Mouse (Mus musculus) midbrain, embryonic 12.5 days (tissue): Measurements from ENCODE around the gene Itga4. TPM values are rescaled to one million over a fixed set of nuclear protein-coding genes. Genes with fewer than 3 reads are reported as not detected.

ENCODE experiments used
- ATAC-seq: fragments of 200-750 bp; cut with Nextera tagmentation; 2 replicates; pipeline ENCODE4 v1.8.0; 2017; ENCODE audit warnings: low read depth, moderate TSS enrichment, moderate library complexity; ENCODE audit not compliant: low FRiP score
- H3K27ac ChIP-seq: fragments of 300-500 bp; sonication (generic); replicated peaks from 2 replicates; pipeline ENCODE4 v1.5.1; 2016; ENCODE audit warnings: mild to moderate bottlenecking
- H3K27me3 ChIP-seq: fragments of 300-500 bp; sonication (generic); 2 replicates; pipeline ENCODE4 v1.6.1; 2016; ENCODE audit warnings: mild to moderate bottlenecking
- H3K36me3 ChIP-seq: fragments of 300-500 bp; sonication (generic); 2 replicates; pipeline ENCODE4 v1.6.1; 2016
- H3K4me1 ChIP-seq: fragments of 300-500 bp; sonication (generic); 2 replicates; pipeline ENCODE4 v1.6.1; 2016
- H3K4me2 ChIP-seq: fragments of 300-500 bp; sonication (generic); replicated peaks from 2 replicates; pipeline ENCODE4 v1.6.1; 2016; ENCODE audit warnings: mild to moderate bottlenecking, moderate library complexity
- H3K4me3 ChIP-seq: fragments of 300-500 bp; sonication (generic); 2 replicates; pipeline ENCODE4 v1.5.1; 2016; ENCODE audit warnings: mild to moderate bottlenecking
- H3K9ac ChIP-seq: fragments of 300-500 bp; sonication (generic); replicated peaks from 2 replicates; pipeline ENCODE4 v1.6.1; 2016; ENCODE audit warnings: mild to moderate bottlenecking, moderate library complexity
- H3K9me3 ChIP-seq: fragments of 300-500 bp; sonication (generic); 2 replicates; pipeline ENCODE4 v1.6.1; 2016; ENCODE audit warnings: mild to moderate bottlenecking
- WGBS: fragments of 180-500 bp; shearing (Covaris S2); methylation state at CpG from one replicate; pipeline ENCODE4 v1.1.7; 2016; 5-methylcytosine and 5-hydroxymethylcytosine counted together
- polyA plus RNA-seq: library from polyadenylated mRNA; unstranded; fragments of >200 nt; fragmentation: Nextera tagmentation; extraction: Ambion mirVana; gene quantifications from 2 replicates; pipeline ENCODE4 v1.2.1, GENCODE M21; 2016

Itga4 gene
- polyA plus RNA-seq, 1 experiment from 2014 or later = 6.5 TPM

- no peak overlapping the region for H3K27ac ChIP-seq
- H3K4me3 ChIP-seq = no peak overlapping the region
- no peaks in the 10 kb centered on the region for H3K36me3 ChIP-seq
- no peak overlapping the region for H3K4me2 ChIP-seq
- H3K9ac ChIP-seq = no peak overlapping the region
- 92% methylated on average over 9 of the region's 9 CpGs for WGBS
- no peaks in the 10 kb centered on the region for H3K27me3 ChIP-seq
- no peaks in the 10 kb centered on the region for H3K9me3 ChIP-seq
- no peaks in the 10 kb centered on the region for H3K4me1 ChIP-seq
- no peak for ATAC-seq
Observed at GRCm38 (mm10) chr2:79316182-79316880, 61.1 kb downstream of the Itga4 start.

DNA sequence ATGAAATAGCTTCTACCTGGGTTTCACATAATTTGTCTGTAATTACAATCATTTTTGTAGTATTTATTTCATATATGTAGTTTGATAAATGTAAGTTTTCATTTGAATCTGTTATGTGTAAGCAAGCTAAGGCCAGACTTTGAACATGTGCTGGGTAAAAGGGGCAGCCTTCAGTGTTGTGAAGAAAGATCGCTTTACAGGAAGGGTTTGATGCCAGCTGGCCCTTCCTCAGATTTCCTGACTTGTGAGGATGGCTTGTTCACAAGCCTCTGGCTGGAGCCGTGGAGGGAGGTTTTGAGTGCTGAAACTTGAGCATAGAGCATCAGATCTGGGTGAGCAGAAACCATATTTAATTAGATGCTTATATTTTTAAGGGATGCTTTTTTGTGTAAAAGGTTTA lies 72.9 kb downstream of the Itga4 start:
- H3K9me3 ChIP-seq = no peaks in the 10 kb centered on the region
- no peaks in the 10 kb centered on the region for H3K4me1 ChIP-seq
- no peaks in the 10 kb centered on the region for H3K36me3 ChIP-seq
- no peak overlapping the region for H3K4me3 ChIP-seq
- H3K9ac ChIP-seq = no peak overlapping the region
- WGBS = 84% methylated on average over 2 of the region's 2 CpGs
- H3K27ac ChIP-seq = no peak overlapping the region
- H3K4me2 ChIP-seq = no peak overlapping the region
- no peaks in the 10 kb centered on the region for H3K27me3 ChIP-seq
- ATAC-seq = no peak

DNA sequence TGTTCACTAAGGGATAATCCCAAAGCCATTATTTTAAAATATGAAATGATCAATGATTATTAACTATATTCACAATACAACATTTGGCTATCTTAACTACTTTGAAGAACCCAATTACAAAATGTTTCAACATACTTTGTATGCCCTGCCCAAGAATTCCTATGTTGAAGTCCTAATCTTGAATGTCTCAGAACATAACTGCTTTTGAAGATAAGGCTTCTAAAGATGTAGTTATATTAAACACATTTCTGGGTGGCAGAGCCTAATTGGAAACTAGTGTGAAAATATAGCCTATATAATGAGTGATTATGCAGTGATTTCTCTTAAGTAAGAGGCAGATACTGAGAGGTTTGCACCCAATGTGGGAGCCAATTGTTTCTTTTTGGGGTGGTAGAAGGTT lies 79.4 kb downstream of the Itga4 start:
- Histone ChIP-seq H3K9ac (no peak overlapping the region), H3K4me2 (no peak overlapping the region), H3K4me3 (no peak overlapping the region), H3K36me3 (no peaks in the 10 kb centered on the region), H3K4me1 (no peaks in the 10 kb centered on the region), H3K9me3 (no peaks in the 10 kb centered on the region), H3K27me3 (no peaks in the 10 kb centered on the region), H3K27ac (no peak overlapping the region)
- no peak for ATAC-seq

- Histone ChIP-seq H3K9me3 (no peaks in the 10 kb centered on the region), H3K4me2 (no peak overlapping the region), H3K4me3 (no peak overlapping the region), H3K4me1 (no peaks in the 10 kb centered on the region), H3K36me3 (no peaks in the 10 kb centered on the region), H3K27ac (no peak overlapping the region), H3K27me3 (no peaks in the 10 kb centered on the region), H3K9ac (no peak overlapping the region)
- no peak for ATAC-seq
- WGBS = 36% methylated on average over 1 of the region's 1 CpGs
Observed at GRCm38 (mm10) chr2:79336141-79336540, 80.9 kb downstream of the Itga4 start.

DNA sequence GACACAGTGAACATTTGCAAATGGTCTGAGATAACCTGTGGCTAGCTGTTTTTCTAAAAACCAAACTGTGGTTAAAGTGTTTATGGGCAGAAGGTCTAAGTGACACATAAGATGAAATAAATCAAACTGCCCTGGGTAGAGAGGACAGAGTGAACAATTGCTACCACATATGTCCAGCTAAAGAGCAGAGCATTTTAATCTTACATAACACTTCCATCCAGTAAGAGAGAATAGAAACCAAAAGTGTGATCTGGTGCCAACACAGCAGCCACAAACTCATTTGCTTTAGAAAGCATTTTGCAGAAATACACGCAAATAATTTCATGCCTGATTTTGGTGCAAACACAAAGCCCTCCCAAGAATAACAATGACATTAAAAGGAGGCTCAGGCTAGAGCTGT lies 83.8 kb downstream of the Itga4 start:
- Histone ChIP-seq H3K9ac (no peak overlapping the region), H3K4me3 (no peak overlapping the region), H3K27me3 (no peaks in the 10 kb centered on the region), H3K4me1 (no peaks in the 10 kb centered on the region), H3K36me3 (no peaks in the 10 kb centered on the region), H3K9me3 (no peaks in the 10 kb centered on the region), H3K4me2 (no peak overlapping the region), H3K27ac (no peak overlapping the region)
- 43% methylated on average over 1 of the region's 1 CpGs for WGBS
- no peak for ATAC-seq

- H3K4me3 ChIP-seq = no peak overlapping the region
- no peak overlapping the region for H3K4me2 ChIP-seq
- no peaks in the 10 kb centered on the region for H3K9me3 ChIP-seq
- ATAC-seq = no peak
- H3K36me3 ChIP-seq = no peaks in the 10 kb centered on the region
- no peaks in the 10 kb centered on the region for H3K4me1 ChIP-seq
- no peak overlapping the region for H3K9ac ChIP-seq
- H3K27ac ChIP-seq = no peak overlapping the region
- WGBS = 93% methylated on average over 8 of the region's 8 CpGs
- H3K27me3 ChIP-seq = no peaks in the 10 kb centered on the region
Observed at GRCm38 (mm10) chr2:79343115-79343514, 87.9 kb downstream of the Itga4 start.

DNA sequence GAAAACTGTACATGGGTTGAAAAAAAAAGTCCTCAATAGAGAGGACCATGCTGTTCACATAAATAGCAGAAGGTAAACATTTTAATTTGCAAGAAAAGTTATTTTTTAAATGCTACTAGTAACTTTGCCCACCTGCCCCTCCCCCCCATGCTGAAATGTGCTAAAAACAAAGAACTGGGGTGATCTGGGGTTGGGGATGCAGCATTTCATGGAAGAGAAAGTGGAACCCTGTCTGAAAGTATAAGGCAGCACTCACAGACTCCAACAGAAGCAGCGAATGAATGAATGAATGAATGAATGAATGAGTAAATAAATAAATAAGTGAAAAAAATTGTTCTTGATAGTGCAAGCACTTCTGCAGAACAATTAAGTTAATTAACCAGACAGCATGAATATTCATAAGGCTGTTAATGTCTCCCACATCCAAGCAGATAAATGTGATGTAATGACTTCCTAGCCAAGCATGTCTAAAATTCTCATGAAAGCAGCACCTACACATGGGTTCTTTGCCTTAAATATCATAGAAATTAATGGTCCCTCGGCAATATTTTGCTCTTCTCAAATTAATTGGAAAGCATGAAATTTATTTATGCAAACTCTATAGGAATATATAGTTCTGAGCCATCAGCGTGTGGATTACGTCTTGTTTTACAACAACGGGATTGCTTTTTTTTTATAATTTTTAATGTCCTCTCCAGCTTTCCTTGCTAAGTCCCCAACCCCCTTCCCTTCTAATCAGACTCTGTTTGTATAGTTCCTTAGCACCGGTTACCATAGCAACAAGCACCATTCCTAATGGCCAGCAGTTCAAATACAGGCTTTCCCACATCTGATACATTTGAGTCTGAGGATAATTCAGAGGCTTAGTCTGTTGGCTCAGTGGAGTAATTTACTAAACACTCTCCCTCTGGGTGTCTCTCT lies 96.2 kb downstream of the Itga4 start:
- WGBS = 60% methylated on average over 6 of the region's 6 CpGs
- ATAC-seq = peak; percentile 72
- H3K27me3 ChIP-seq = no peaks in the 10 kb centered on the region
- H3K36me3 ChIP-seq = no peaks in the 10 kb centered on the region
- H3K27ac ChIP-seq = no peak overlapping the region
- H3K4me1 ChIP-seq = peaks cover 5% of the 10 kb centered on the region
- no peaks in the 10 kb centered on the region for H3K9me3 ChIP-seq
- no peak overlapping the region for H3K4me2 ChIP-seq
- no peak overlapping the region for H3K9ac ChIP-seq
- no peak overlapping the region for H3K4me3 ChIP-seq

GRCm38 (mm10) chr2:79352100-79352802 lies 97.0 kb downstream of the Itga4 start:
- H3K4me1 ChIP-seq = peaks cover 5% of the 10 kb centered on the region
- WGBS = 69% methylated on average over 4 of the region's 4 CpGs
- no peak overlapping the region for H3K4me2 ChIP-seq
- ATAC-seq = no peak; the same call in 1 of the 2 replicates
- no peak overlapping the region for H3K27ac ChIP-seq
- no peak overlapping the region for H3K9ac ChIP-seq
- no peak overlapping the region for H3K4me3 ChIP-seq
- no peaks in the 10 kb centered on the region for H3K9me3 ChIP-seq
- H3K27me3 ChIP-seq = no peaks in the 10 kb centered on the region
- no peaks in the 10 kb centered on the region for H3K36me3 ChIP-seq

DNA sequence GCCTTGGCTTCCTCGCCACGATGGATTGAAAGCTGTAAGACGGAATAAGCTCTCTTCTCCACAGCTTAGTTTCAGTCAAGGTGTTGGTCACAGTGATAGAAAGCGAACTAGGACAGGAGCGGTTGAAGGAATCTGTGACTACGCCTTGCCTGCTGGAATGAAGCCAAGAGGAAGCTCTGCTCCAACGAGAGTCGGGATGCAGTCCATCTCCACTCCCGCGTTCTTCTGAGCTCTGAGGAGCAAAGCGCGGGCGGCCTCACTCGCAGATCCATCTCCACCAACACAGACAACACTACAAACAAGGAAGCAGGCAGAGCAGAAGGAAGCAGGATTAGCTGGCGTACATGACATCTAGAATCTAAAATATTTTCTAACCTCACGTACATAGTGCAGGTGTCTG lies 99.5 kb downstream of the Itga4 start:
- no peaks in the 10 kb centered on the region for H3K9me3 ChIP-seq
- no peak for ATAC-seq
- H3K4me1 ChIP-seq = peaks cover 5% of the 10 kb centered on the region
- WGBS = 94% methylated on average over 16 of the region's 16 CpGs
- no peak overlapping the region for H3K9ac ChIP-seq
- no peak overlapping the region for H3K4me2 ChIP-seq
- H3K4me3 ChIP-seq = no peak overlapping the region
- no peaks in the 10 kb centered on the region for H3K27me3 ChIP-seq
- H3K36me3 ChIP-seq = no peaks in the 10 kb centered on the region
- H3K27ac ChIP-seq = no peak overlapping the region

GRCm38 (mm10) chr2:79357835-79358234 lies 102.6 kb downstream of the Itga4 start:
- no peak for ATAC-seq
- no peak overlapping the region for H3K9ac ChIP-seq
- H3K27ac ChIP-seq = no peak overlapping the region
- H3K4me1 ChIP-seq = no peaks in the 10 kb centered on the region
- no peaks in the 10 kb centered on the region for H3K36me3 ChIP-seq
- H3K27me3 ChIP-seq = no peaks in the 10 kb centered on the region
- WGBS = 90% methylated on average over 3 of the region's 3 CpGs
- no peak overlapping the region for H3K4me3 ChIP-seq
- no peaks in the 10 kb centered on the region for H3K9me3 ChIP-seq
- no peak overlapping the region for H3K4me2 ChIP-seq

DNA sequence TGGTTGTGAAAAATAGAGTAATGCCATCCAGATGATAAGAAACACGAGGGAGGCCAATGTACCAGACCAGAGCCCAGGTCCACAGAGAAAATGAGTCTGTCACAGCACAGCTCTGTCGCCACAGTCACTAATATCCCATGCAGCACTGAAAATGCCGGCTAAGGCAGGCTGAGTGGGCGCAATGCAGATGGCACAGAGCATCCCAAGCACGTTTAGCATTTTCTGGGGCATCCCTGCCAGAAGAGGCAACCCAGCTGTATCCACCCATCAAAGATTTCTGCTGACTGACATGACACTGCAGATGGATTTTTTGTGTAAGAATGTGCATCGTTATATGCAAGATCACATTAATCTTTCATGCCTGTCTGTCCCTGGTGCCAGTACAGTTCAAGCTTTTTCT lies 106.8 kb downstream of the Itga4 start:
- no peak for ATAC-seq
- no peak overlapping the region for H3K27ac ChIP-seq
- 76% methylated on average over 6 of the region's 6 CpGs for WGBS
- H3K9me3 ChIP-seq = no peaks in the 10 kb centered on the region
- no peaks in the 10 kb centered on the region for H3K27me3 ChIP-seq
- H3K9ac ChIP-seq = no peak overlapping the region
- no peak overlapping the region for H3K4me2 ChIP-seq
- no peaks in the 10 kb centered on the region for H3K36me3 ChIP-seq
- H3K4me1 ChIP-seq = no peaks in the 10 kb centered on the region
- no peak overlapping the region for H3K4me3 ChIP-seq

- ATAC-seq = no peak
- 60% methylated on average over 6 of the region's 6 CpGs for WGBS
- H3K27ac ChIP-seq = no peak overlapping the region
- no peaks in the 10 kb centered on the region for H3K9me3 ChIP-seq
- H3K36me3 ChIP-seq = no peaks in the 10 kb centered on the region
- H3K27me3 ChIP-seq = no peaks in the 10 kb centered on the region
- peaks cover 2% of the 10 kb centered on the region; the same call in 1 of the 2 replicates for H3K4me1 ChIP-seq
- no peak overlapping the region for H3K9ac ChIP-seq
- H3K4me3 ChIP-seq = no peak overlapping the region
- no peak overlapping the region for H3K4me2 ChIP-seq
Observed at GRCm38 (mm10) chr2:79363920-79364319, 108.7 kb downstream of the Itga4 start.
